Mouse (Mus musculus) cerebellum, postnatal 25 days (tissue): Measurements from ENCODE around the gene Lrba.

ENCODE experiments used
- DNase-seq, 2 experiments: peaks; one replicate each; pipeline ENCODE4 v3.0.0; 2021; ENCODE audit warnings: mixed read lengths in 2 of 2

Gene Lrba

DNA sequence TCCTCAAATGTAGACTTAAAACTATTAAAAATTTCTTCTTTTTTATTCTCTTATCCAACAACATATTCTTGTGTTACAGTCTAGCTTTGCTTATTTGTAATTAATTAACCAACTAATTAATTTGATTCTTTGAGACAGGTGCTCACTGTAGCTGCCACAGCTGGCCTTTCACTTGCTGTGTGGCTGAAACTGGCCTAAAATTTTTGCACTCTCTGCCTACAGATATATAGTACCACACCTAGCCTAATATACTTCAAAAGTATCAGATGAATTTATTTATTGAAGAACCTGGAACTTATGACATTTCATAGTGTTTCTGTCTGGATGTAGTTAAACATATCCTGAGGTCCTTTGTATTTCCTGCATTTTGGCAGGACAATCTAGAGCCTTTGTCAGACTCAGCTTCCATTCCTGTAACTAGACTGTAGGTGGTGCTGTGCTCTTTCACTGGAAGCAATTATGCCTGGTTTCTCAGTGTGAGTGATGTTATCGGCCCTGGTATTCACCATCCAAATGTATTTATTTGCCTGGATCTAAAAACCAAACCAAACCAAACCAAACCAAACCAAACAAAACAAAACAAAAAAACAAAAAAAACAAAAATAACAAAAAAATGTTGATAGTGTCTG is 43.7 kb downstream of the Lrba start:
- DNase-seq, result peak in 1 of 2 experiments; percentile 44

- no peak for DNase-seq
Observed at GRCm38 (mm10) chr3:86275651-86276050, 51.2 kb downstream of the Lrba start.

DNA sequence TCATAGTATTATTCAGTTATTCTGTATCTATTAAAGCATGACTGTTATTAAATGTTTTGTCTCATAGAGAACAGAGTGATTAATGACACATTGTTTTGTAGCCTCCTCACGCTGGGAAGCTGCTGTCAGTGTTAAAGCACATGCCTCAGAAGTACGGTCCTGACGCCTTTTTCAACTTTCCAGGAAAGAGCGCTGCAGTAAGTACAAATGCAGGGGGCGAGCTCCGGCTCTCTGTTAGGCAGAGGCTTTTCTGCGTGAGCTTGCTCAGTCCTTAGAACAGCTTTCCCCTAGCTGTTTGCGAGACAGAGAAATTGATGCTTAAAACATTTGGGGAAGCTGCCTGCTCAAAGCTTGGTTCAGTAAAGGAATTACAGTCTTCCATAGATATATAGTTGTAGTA is 66.8 kb downstream of the Lrba start:
- no peak for DNase-seq

GRCm38 (mm10) chr3:86294866-86295265 is 70.4 kb downstream of the Lrba start:
- no peak for DNase-seq

GRCm38 (mm10) chr3:86296214-86296613 is 71.7 kb downstream of the Lrba start:
- DNase-seq, result no peak

GRCm38 (mm10) chr3:86308833-86309232 is 84.4 kb downstream of the Lrba start:
- DNase-seq, result no peak

DNA sequence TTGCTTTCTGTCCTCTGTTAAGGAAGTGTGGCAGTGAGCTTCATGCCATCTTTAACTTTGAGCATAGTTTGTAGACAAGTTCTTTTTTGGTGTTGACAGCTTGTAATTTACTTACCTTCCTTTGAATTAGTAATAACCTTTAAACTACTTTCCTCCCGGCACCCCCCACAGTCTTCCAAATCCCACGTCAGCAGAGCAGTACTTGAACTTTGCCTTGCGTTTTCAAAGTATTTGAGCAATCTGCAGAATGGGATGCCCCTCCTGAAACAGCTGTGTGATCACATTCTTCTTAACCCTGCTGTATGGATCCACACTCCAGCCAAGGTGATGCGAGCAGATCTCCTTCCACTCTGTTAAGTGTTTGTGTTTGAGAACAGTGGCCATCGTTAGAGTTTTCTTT is 85.7 kb downstream of the Lrba start:
- no peak for DNase-seq

- no peak for DNase-seq
Observed at GRCm38 (mm10) chr3:86311406-86311805, 86.9 kb downstream of the Lrba start.

GRCm38 (mm10) chr3:86317636-86318035 is 93.2 kb downstream of the Lrba start:
- DNase-seq, result no peak

GRCm38 (mm10) chr3:86328531-86328930 is 104.1 kb downstream of the Lrba start:
- DNase-seq, result peak in 1 of 2 experiments; percentile 34

DNA sequence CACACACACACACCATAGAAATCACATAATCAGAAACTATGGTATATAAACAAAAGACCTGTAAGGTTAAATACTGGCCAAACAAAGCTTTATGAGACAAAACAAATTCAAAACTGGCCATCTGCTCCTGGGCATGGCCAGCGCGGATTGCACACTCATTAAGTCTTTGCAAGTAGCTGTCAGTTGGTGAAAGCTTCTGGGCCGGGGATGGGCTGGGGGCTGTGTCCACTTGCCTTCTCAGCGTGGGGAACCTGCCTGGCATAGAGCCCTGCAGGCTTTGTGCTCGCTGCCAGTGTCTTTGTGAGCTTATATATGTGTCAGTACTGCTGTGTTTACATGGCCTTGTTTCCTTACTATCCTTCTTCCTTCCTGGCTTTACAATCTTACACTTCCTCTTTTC is 118.8 kb downstream of the Lrba start:
- peak in 1 of 2 experiments; percentile 11 for DNase-seq

DNA sequence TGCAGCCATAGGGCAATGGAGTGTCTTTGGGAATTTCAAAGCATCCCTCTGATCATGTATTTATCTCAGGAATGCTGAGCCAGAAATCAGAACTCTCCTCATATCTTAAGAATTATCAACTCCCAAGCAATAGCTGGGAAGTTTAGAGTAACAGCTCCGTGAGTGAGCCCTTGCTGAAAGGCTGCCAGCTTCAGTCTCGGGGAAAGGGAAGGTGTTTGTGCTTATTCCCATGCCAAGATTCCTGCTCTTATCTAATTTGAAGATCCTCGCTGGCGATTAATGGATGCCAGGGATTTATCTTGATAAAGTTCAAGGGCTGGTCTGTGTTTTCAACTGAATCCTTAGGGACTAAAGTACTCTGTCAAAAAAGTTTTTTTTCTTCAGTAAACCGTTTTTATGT is 138.0 kb downstream of the Lrba start:
- peak in 1 of 2 experiments; percentile 13 for DNase-seq

- no peak for DNase-seq
Observed at GRCm38 (mm10) chr3:86371466-86371865, 147.0 kb downstream of the Lrba start.

GRCm38 (mm10) chr3:86375276-86375675 is 150.8 kb downstream of the Lrba start:
- DNase-seq, result no peak

DNA sequence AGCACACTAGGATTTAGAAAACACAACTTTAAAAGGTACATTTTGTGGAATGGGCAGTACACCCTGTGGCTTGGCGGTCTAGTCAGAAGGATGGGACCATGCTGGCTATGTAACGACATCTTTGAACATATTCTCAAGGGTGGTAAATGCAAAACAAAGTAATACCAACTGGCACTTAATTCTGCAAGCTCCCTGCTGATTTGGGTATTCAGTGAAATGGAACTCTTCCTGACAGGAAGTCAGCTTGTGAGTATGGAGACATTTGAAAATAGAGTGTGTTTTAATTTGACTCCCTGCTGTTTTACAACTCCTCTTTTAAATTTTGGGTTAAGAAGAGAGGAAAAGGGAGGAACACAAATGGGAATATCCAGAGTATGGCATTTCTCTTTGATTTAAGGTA is 158.1 kb downstream of the Lrba start:
- no peak for DNase-seq

DNA sequence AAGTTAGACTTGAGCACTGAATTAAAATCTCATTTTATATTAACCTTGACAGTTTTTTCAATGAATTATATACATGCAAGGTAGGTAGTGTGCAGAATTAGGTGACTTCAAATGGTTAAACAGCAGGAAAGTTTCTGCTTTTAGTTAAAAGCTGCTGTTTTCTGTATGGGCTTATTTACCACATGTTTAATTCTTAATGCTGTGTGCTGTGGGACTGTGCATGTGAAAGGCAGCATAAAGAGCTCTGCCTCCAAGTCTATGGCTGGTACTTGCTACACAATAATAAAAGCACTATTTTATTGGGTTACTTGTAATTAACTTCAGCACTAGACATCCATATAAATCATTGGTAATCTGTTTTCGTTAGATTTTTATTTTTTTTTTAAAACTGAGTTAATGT is 160.6 kb downstream of the Lrba start:
- DNase-seq, result no peak

GRCm38 (mm10) chr3:86386246-86386645 is 161.8 kb downstream of the Lrba start:
- DNase-seq, result peak in 1 of 2 experiments; percentile 21

DNA sequence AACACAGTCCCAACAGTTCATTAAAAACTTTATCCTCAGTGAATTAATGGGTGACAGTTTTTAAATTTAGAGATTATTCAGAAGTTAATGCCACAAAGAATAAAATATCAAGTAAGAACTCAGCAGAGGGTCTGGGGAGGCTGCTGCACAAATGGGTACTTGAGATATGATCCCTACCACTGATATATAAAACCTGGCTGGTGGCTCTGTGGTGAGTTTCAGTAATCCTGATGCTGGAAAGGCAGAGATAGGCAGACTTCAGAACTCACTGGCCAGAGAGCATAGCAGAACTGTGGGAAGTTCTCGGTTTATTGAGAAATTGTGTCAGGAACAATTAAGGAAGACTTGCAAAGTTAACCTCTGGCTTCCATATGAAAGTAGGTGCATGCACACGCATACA is 199.3 kb downstream of the Lrba start:
- no peak for DNase-seq

GRCm38 (mm10) chr3:86426733-86427132 is 202.3 kb downstream of the Lrba start:
- no peak for DNase-seq

- no peak for DNase-seq
Observed at GRCm38 (mm10) chr3:86443497-86443896, 219.0 kb downstream of the Lrba start.

DNA sequence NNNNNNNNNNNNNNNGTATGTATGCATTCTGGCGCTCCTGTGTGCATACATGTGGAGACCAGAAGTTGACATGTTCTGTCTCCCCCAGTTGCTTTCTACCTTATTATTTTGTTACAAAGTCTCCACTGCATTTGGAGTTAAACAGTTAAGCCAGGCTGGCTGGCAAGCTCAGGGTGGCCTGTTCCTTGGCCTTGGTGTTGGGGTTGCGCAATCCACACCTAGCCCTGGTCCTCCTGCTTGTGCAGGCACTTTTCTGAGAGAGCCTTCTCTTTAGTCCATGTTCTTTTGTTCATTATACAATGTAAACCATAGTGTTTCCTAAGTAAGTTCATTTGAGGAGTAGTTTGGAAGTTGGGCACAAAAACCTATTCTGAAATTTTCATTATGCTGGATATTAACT is 226.7 kb downstream of the Lrba start:
- no peak for DNase-seq

DNA sequence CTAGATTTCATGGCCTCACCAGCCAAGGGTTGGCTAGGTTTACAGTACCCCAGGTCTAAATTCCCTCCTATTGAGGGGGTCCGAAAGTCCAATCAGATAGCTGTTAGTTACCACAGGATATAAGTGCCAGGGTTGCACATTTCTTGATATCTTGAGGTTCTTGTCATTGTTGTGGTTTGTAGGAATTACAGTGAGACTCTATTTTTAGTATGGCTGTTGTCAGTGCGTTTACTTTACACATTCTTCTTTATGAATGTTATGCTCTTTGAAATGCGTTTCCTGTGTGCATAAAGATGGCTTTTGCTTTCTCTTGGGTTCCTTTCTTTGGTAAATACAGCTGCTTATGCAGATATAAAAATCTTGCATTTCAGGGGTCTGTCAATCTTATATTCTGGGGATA is 237.1 kb downstream of the Lrba start:
- no peak for DNase-seq

- DNase-seq, result no peak
Observed at GRCm38 (mm10) chr3:86489992-86490391, 265.5 kb downstream of the Lrba start.

- no peak for DNase-seq
Observed at GRCm38 (mm10) chr3:86500586-86500985, 276.1 kb downstream of the Lrba start.

- DNase-seq, result no peak
Observed at GRCm38 (mm10) chr3:86518506-86519109, 294.1 kb downstream of the Lrba start.
